Mouse (Mus musculus): Measurements from ENCODE around the gene Rab4a. TPM values are rescaled to one million over a fixed set of nuclear protein-coding genes. Genes with fewer than 3 reads are reported as not detected.

Rab4a gene
- polyA plus RNA-seq (2015; fragmentation: Nextera tagmentation; extraction: Ambion mirVana) = 64.0 and 65.7 TPM in 2 replicates

DNA sequence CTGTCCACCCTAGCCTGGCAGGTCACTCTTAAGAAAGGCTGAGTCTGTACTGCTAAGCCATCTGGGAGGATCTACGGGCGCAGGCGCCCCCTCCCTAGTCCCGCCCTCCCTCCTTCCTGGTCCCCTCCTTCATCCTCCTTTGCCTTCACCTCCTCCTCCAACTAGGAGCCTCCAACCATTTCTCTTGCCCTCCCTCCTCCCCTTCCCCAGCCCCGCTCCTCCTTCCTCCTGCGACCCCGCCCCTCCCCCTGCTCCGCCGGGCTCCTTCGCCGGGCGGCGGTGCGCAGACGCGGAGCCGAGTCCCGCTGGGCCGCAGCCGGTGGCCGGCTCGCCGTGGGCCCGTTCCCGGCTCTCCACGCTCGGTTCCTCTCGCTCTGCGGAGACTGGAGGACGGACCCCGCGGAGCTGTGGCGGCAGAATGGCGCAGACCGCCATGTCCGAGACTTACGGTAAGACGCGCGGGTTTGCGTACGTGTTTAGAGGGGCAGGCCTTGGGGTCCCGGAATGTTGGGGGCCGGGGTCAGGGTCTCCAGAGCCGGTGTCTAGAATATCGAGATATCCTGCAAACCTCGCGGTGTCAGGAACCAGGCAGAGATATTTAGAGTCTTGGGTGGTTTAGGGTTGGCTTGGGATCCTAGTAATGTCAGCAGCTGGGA lies at the start of gene Rab4a:
Gene Rab4a, plus strand, starts transcription at position 268 of the 656 bp plus-strand sequence.
- Histone ChIP-seq H3K9me3 (no peaks in the 10 kb centered on the region), H3K9ac (replicated peaks) (peak within 1 kb of the TSS; percentile 80), H3K4me2 (replicated peaks) (peak within 1 kb of the TSS; percentile 83), H3K27ac (peak within 1 kb of the TSS; percentile 79), H3K27me3 (no peaks in the 10 kb centered on the region), H3K36me3 (no peaks in the 10 kb centered on the region), H3K4me3 (replicated peaks) (peak within 1 kb of the TSS; percentile 63), H3K4me1 (replicated peaks) (peaks cover 34% of the 10 kb centered on the region)
- peak; percentile 95 for ATAC-seq
- WGBS = under 1% methylated on average over 42 of the region's 48 CpGs

GRCm38 (mm10) chr8:123756901-123757300 lies 48.9 kb upstream of the Rab4a start:
- Histone ChIP-seq H3K9me3 (no peaks in the 10 kb centered on the region), H3K4me1 (replicated peaks) (peaks cover 46% of the 10 kb centered on the region), H3K36me3 (no peaks in the 10 kb centered on the region), H3K4me3 (replicated peaks) (no peak overlapping the region), H3K9ac (replicated peaks) (no peak overlapping the region), H3K27me3 (0 out of 2 replicates have a peak, but pooled peaks cover 2% of the 10 kb centered on the region), H3K4me2 (replicated peaks) (no peak overlapping the region), H3K27ac (no peak overlapping the region)
- ATAC-seq = no peak
- 86% methylated on average over 8 of the region's 8 CpGs for WGBS

GRCm38 (mm10) chr8:123758935-123759334 lies 46.9 kb upstream of the Rab4a start:
- H3K4me2 ChIP-seq (replicated peaks) = no peak overlapping the region
- 0 out of 2 replicates have a peak, but pooled peaks cover 2% of the 10 kb centered on the region for H3K27me3 ChIP-seq
- H3K9me3 ChIP-seq = no peaks in the 10 kb centered on the region
- H3K36me3 ChIP-seq = no peaks in the 10 kb centered on the region
- whole genome bisulfite sequencing = 86% methylated on average over 1 of the region's 1 CpGs
- H3K4me1 ChIP-seq (replicated peaks) = peaks cover 33% of the 10 kb centered on the region
- no peak overlapping the region for H3K27ac ChIP-seq
- H3K9ac ChIP-seq (replicated peaks) = no peak overlapping the region
- ATAC-seq = no peak
- no peak overlapping the region for H3K4me3 ChIP-seq (replicated peaks)

DNA sequence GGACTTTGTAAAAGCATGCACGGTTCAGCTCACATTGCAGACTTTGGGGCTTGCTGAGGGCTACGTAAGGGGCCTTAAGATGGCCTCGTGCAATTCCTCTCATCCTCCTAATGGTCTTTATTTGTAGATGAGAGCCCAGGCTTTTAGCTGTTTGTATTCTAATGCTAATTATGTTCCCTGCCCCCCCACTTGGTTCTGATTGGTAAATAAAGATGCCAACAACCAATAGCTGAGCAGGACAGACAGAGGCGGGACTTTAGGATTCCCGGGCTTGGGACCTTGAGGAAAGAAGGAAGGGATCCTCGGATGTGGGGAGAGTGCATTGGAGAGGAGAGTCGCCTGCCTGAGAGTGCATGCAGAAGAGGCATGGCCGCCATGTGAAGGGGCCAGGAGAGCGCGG lies 45.9 kb upstream of the Rab4a start:
- peak; percentile 87 for ATAC-seq
- H3K27ac ChIP-seq = no peak overlapping the region
- H3K4me2 ChIP-seq (replicated peaks) = peak overlapping the region; percentile 48
- no peaks in the 10 kb centered on the region for H3K27me3 ChIP-seq
- no peak overlapping the region; the same call in 1 of the 2 replicates for H3K9ac ChIP-seq (replicated peaks)
- H3K36me3 ChIP-seq = no peaks in the 10 kb centered on the region
- H3K4me1 ChIP-seq (replicated peaks) = peaks cover 23% of the 10 kb centered on the region
- WGBS = 2% methylated on average over 10 of the region's 10 CpGs
- H3K4me3 ChIP-seq (replicated peaks) = peak overlapping the region; percentile 22; the same call in 1 of the 2 replicates
- H3K9me3 ChIP-seq = no peaks in the 10 kb centered on the region

- H3K27me3 ChIP-seq = no peaks in the 10 kb centered on the region
Measured at GRCm38 (mm10) chr8:123760579-123760978, 45.2 kb upstream of the Rab4a start.

DNA sequence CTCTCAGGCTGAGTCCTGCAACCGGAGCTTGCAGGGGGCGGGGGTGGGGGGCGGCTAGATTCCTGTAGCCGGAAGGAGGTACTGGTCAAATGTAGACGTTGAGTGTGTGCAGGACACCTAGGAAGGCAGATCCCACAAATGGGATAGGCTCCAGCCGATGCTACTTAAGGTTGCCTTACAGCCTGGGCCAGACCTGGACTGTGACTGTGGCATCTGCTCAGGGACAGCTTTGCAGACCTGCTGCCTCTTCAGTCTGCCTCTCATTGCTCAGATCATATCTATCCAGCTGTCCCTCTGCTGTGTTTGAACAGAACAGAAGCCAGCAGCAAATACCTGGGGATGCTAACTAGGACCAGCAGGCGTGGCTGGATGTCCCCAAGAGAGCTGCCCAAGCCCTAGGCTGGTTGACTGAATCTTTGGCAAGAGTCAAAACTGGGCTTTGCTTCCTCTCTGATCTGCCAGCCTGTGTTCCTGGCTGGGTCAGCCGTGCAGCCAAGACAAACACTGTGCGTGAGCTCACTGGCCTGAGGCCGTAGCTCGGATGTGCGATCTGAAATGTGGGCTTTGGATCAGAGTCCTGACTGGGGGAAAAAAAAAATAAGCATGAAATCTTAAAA lies 44.4 kb upstream of the Rab4a start:
- Histone ChIP-seq H3K9me3 (no peaks in the 10 kb centered on the region), H3K9ac (replicated peaks) (no peak overlapping the region), H3K4me1 (replicated peaks) (peaks cover 23% of the 10 kb centered on the region), H3K4me3 (replicated peaks) (no peak overlapping the region), H3K36me3 (no peaks in the 10 kb centered on the region), H3K27me3 (no peaks in the 10 kb centered on the region), H3K27ac (peak overlapping the region; percentile 46; the same call in 1 of the 2 replicates), H3K4me2 (replicated peaks) (no peak overlapping the region)
- ATAC-seq = no peak
- 57% methylated on average over 12 of the region's 12 CpGs for WGBS

More at GRCm38 (mm10) chr8:123760579-123760978, 45.2 kb upstream of the Rab4a start:
- Histone ChIP-seq H3K4me3 (replicated peaks) (no peak overlapping the region), H3K9ac (replicated peaks) (no peak overlapping the region; the same call in 1 of the 2 replicates), H3K36me3 (no peaks in the 10 kb centered on the region), H3K4me1 (replicated peaks) (peaks cover 23% of the 10 kb centered on the region), H3K4me2 (replicated peaks) (peak overlapping the region; percentile 48), H3K9me3 (no peaks in the 10 kb centered on the region), H3K27ac (no peak overlapping the region)
- 54% methylated on average over 5 of the region's 5 CpGs for WGBS
- ATAC-seq = 0 out of 2 replicates have a peak, but pooled peaks have one; percentile 2

GRCm38 (mm10) chr8:123761883-123762270 lies 43.9 kb upstream of the Rab4a start:
- no peaks in the 10 kb centered on the region for H3K36me3 ChIP-seq
- no peak overlapping the region for H3K4me3 ChIP-seq (replicated peaks)
- no peaks in the 10 kb centered on the region for H3K9me3 ChIP-seq
- H3K9ac ChIP-seq (replicated peaks) = no peak overlapping the region
- H3K4me1 ChIP-seq (replicated peaks) = peaks cover 23% of the 10 kb centered on the region
- no peak for ATAC-seq
- no peak overlapping the region; the same call in 1 of the 2 replicates for H3K27ac ChIP-seq
- H3K4me2 ChIP-seq (replicated peaks) = no peak overlapping the region
- H3K27me3 ChIP-seq = no peaks in the 10 kb centered on the region
- WGBS = 35% methylated on average over 4 of the region's 4 CpGs

- H3K4me3 ChIP-seq (replicated peaks) = no peak overlapping the region
- no peak overlapping the region for H3K9ac ChIP-seq (replicated peaks)
- ATAC-seq = no peak
- 76% methylated on average over 7 of the region's 7 CpGs for WGBS
- H3K27ac ChIP-seq = no peak overlapping the region
- H3K9me3 ChIP-seq = no peaks in the 10 kb centered on the region
- H3K27me3 ChIP-seq = no peaks in the 10 kb centered on the region
- H3K36me3 ChIP-seq = no peaks in the 10 kb centered on the region
- H3K4me1 ChIP-seq (replicated peaks) = peaks cover 23% of the 10 kb centered on the region
- no peak overlapping the region for H3K4me2 ChIP-seq (replicated peaks)
Measured at GRCm38 (mm10) chr8:123763355-123763754, 42.4 kb upstream of the Rab4a start.

DNA sequence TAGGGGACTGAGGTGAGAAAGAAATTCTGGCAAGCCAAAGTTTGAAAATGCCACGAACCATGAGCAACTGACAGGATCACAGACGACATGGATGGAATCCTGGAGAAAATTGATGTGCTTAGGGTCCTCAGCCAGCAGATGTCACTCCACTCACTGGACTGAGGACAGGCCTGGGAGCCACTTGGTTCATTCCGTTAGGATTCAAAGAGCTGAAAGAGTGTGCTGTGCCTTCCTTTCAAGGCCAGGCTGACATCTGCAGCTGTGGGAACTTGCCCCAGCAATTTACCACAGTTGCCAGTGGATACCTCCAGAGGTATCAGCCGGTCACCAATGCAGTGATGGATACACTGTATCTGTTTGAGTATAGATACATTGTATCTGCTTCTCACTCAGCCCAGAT lies 41.1 kb upstream of the Rab4a start:
- WGBS = 37% methylated on average over 4 of the region's 4 CpGs
- Histone ChIP-seq H3K27me3 (no peaks in the 10 kb centered on the region), H3K9me3 (no peaks in the 10 kb centered on the region), H3K9ac (replicated peaks) (no peak overlapping the region), H3K4me2 (replicated peaks) (no peak overlapping the region), H3K4me1 (replicated peaks) (peaks cover 25% of the 10 kb centered on the region), H3K36me3 (no peaks in the 10 kb centered on the region), H3K27ac (no peak overlapping the region), H3K4me3 (replicated peaks) (no peak overlapping the region)
- no peak for ATAC-seq

DNA sequence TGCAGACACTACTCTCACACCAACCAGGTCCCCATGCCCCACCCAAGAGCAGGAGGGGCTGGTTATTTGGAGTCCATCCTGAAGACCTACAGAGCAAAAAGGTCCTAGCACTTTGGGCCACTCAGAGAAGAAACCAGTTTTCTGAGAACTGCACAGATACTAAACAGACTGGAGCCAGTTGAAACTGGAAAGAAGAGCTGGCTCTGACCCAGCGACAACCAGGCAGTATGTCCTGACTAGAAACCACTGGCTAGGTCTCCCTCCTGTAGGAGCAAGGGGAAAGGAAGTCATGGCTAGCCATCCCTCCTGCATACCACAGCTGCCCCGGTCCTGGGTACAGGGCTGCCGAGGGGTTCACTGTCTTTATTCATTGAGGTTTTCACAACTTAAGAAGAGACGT lies 39.3 kb upstream of the Rab4a start:
- H3K4me1 ChIP-seq (replicated peaks) = peaks cover 6% of the 10 kb centered on the region
- H3K36me3 ChIP-seq = no peaks in the 10 kb centered on the region
- H3K27me3 ChIP-seq = no peaks in the 10 kb centered on the region
- WGBS = 87% methylated on average over 4 of the region's 4 CpGs
- no peak overlapping the region for H3K27ac ChIP-seq
- no peak overlapping the region for H3K9ac ChIP-seq (replicated peaks)
- H3K4me2 ChIP-seq (replicated peaks) = no peak overlapping the region
- ATAC-seq = no peak
- no peak overlapping the region for H3K4me3 ChIP-seq (replicated peaks)
- no peaks in the 10 kb centered on the region for H3K9me3 ChIP-seq

- Histone ChIP-seq H3K27me3 (no peaks in the 10 kb centered on the region), H3K36me3 (no peaks in the 10 kb centered on the region), H3K9me3 (no peaks in the 10 kb centered on the region), H3K4me1 (replicated peaks) (0 out of 2 replicates have a peak, but pooled peaks cover 4% of the 10 kb centered on the region), H3K9ac (replicated peaks) (no peak overlapping the region), H3K4me2 (replicated peaks) (no peak overlapping the region), H3K27ac (no peak overlapping the region), H3K4me3 (replicated peaks) (no peak overlapping the region)
- 80% methylated on average over 8 of the region's 8 CpGs for WGBS
- no peak for ATAC-seq
Measured at GRCm38 (mm10) chr8:123767874-123768273, 37.9 kb upstream of the Rab4a start.

DNA sequence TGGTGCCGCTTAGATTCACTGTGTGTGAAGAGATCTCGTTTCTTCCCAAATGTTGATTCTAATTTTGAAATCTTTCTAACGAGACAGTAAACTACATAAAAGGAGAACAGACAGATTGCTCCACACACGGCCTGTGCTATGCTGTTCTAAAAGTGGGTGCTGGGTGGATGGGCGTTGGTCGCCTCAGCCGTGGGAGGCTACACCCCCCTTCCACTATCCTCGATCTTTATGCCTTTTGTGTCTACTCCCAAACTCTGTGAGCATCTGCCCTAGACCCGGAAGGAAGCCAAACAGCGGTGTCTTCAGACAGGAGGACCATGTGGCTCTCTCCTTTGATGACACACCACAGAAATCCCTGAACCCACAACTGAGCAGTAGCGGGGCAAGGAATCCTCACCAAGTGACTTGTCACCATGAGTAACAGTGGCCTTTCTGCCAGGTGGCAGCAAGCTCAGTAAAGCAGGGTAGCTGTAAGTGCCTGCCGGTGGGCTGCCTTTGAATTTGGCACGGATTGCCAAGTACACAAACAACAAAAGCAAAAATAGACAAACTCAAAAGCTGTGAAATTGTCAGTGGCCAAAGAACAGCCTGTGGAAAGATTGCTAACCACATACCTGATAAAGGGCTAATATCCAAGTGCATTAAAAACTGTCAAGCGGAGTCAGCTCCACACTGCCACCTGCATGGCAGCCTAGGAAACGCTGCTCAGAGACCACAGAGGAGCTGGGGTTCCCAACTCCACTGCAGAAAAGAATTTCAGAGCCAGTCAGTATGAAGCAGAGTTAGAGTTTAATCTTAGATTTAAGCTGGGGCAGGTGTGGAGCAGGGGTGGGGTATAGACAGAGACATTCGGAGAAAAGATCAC lies 37.1 kb upstream of the Rab4a start:
- WGBS = 68% methylated on average over 16 of the region's 16 CpGs
- peaks cover 12% of the 10 kb centered on the region for H3K4me1 ChIP-seq (replicated peaks)

More for the DNA sequence above, 37.1 kb upstream of the Rab4a start:
- H3K9me3 ChIP-seq = no peaks in the 10 kb centered on the region
- no peak overlapping the region for H3K9ac ChIP-seq (replicated peaks)
- no peaks in the 10 kb centered on the region for H3K27me3 ChIP-seq
- H3K4me3 ChIP-seq (replicated peaks) = no peak overlapping the region
- no peak overlapping the region for H3K4me2 ChIP-seq (replicated peaks)
- H3K27ac ChIP-seq = no peak overlapping the region
- no peaks in the 10 kb centered on the region for H3K36me3 ChIP-seq
- no peak for ATAC-seq
